Mouse (Mus musculus): ENCODE measurements around the gene Ube2j1.

GRCm38 (mm10) chr4:33012484-33012883 is 18.7 kb upstream of the Ube2j1 start:
- no peak for TF ChIP-seq MXI1 (IDR thresholded peaks at IDR 0.05; ENCODE audit: low read depth, low read length)
- TF ChIP-seq RCOR1 (conservative IDR thresholded peaks at IDR 0.05; ENCODE audit: low read depth, low read length): no peak
- no peak for TF ChIP-seq POLR2A (IDR thresholded peaks at IDR 0.05; ENCODE audit: low read depth, low read length)

Measured in CH12.LX (cell line).